9 mouse cellular contexts compared by ENCODE assay signal in the genomic region with DNA sequence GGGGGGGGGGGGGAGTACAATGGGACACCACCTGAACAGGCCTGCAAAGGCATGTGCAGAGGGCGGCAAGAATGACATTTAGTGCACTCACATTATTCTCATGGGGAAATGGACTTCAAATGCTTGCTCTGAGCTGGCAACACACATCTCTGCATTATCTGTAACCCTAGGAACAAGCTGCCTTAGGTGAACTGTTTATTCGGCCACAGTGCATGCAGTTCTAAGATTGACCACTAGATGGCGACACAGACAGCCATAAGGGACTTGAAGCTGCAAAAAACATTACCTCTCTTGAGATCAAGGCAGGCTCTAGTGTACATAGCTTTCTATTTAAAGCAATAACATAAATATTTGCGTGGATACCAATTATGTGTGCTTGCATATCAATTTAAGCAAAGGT. TPM values are rescaled to one million over a fixed set of nuclear protein-coding genes. Genes with fewer than 3 reads are reported as not detected.
DNase-seq lines count a peak whose midpoint lies in the region; ATAC-seq and TF ChIP-seq lines count a peak whose summit lies in the region.
"Had no signal": no experiment of that assay in that cellular context is flagged by ENCODE, and none has a peak within 500 bp of the region (broad histone marks: within the 10 kb centered on the region; RNA-seq: fewer than 3 reads in every experiment).

No protein-coding gene starts in this region.

- H3K27ac ChIP-seq in embryonic facial prominence, embryonic 14.5 days (replicated peaks; ENCODE audit: low read depth, low read length): no peak overlapping the region
- no peak overlapping the region for H3K27ac ChIP-seq in liver, embryonic 14.5 days
- H3K27ac ChIP-seq in neural tube, embryonic 14.5 days (ENCODE audit: low read depth, low read length): no peak overlapping the region

- no peaks in the 10 kb centered on the region for H3K36me3 ChIP-seq in embryonic facial prominence, embryonic 14.5 days (ENCODE audit: control insufficient read depth, insufficient read depth, low read length)
- H3K36me3 ChIP-seq in liver, embryonic 14.5 days (replicated peaks; ENCODE audit: control insufficient read depth, insufficient read depth, low read depth): no peaks in the 10 kb centered on the region
- no peaks in the 10 kb centered on the region for H3K36me3 ChIP-seq in neural tube, embryonic 14.5 days (ENCODE audit: control insufficient read depth, insufficient read depth, low read length)

- no peaks in the 10 kb centered on the region for H3K9me3 ChIP-seq in embryonic facial prominence, embryonic 14.5 days (ENCODE audit: control insufficient read depth, low read length)
- H3K9me3 ChIP-seq in liver, embryonic 14.5 days (ENCODE audit: control insufficient read depth, low read length): no peaks in the 10 kb centered on the region
- H3K9me3 ChIP-seq in neural tube, embryonic 14.5 days (ENCODE audit: control insufficient read depth, low read length): no peaks in the 10 kb centered on the region

- DNase-seq in CD8-positive naive resting alpha-beta T cell, adult 2 months (ENCODE audit: low read depth in 2 of 2, low spot score in 2 of 2): peak; percentile 86 to 90
- DNase-seq in adrenal gland, postnatal 4 days (ENCODE audit: low spot score in 2 of 2): peak; percentile 51 to 76
- DNase-seq in embryonic facial prominence, embryonic 14.5 days (ENCODE audit: low spot score): peak; percentile 83
- peak; percentile 47 to 81 for DNase-seq in heart, adult 9 months (ENCODE audit: low spot score in 2 of 2)
- DNase-seq in kidney, postnatal 10 days: peak; percentile 91
- peak; percentile 58 to 69 (median 59) for DNase-seq in liver, embryonic 14.5 days (ENCODE audit: low read depth in 3 of 3, low spot score in 3 of 3)
- DNase-seq in thymus, adult 18-20 months: peak; percentile 46

- no peak overlapping the region for H3K4me2 ChIP-seq in embryonic facial prominence, embryonic 14.5 days (ENCODE audit: low read depth, low read length)
- H3K4me2 ChIP-seq in liver, embryonic 14.5 days (ENCODE audit: low read depth): no peak overlapping the region
- no peak overlapping the region for H3K4me2 ChIP-seq in neural tube, embryonic 14.5 days (ENCODE audit: low read depth, low read length)

- H3K4me1 ChIP-seq in embryonic facial prominence, embryonic 14.5 days (ENCODE audit: control insufficient read depth, insufficient read depth, low read length): no peaks in the 10 kb centered on the region
- H3K4me1 ChIP-seq in liver, embryonic 14.5 days (replicated peaks; ENCODE audit: control insufficient read depth in 2 of 2, insufficient read depth in 2 of 2, low read length in 1 of 2): no peaks in the 10 kb centered on the region
- H3K4me1 ChIP-seq in neural tube, embryonic 14.5 days (ENCODE audit: control insufficient read depth, insufficient read depth, low read length): no peaks in the 10 kb centered on the region

- H3K4me3 ChIP-seq in embryonic facial prominence, embryonic 14.5 days (ENCODE audit: low read depth, low read length): no peak overlapping the region
- no peak overlapping the region for H3K4me3 ChIP-seq in liver, embryonic 14.5 days (ENCODE audit: insufficient read depth in 1 of 2, low read depth in 2 of 2, low read length in 2 of 2)
- H3K4me3 ChIP-seq in neural tube, embryonic 14.5 days (ENCODE audit: low read depth, low read length): no peak overlapping the region
- H3K4me3 ChIP-seq: erythroblast, embryonic 14.5 days had no signal

- TF ChIP-seq EP300 in liver, embryonic 14.5 days (IDR thresholded peaks at IDR 0.05; ENCODE audit: low read depth): no peak

- TF ChIP-seq CTCF in liver, embryonic 14.5 days (IDR thresholded peaks at IDR 0.05; ENCODE audit: low read depth): peak; percentile 97

- 2% methylated on average over 4 of the region's 4 CpGs for WGBS in embryonic facial prominence, embryonic 14.5 days
- 1% methylated on average over 4 of the region's 4 CpGs for WGBS in liver, embryonic 14.5 days (ENCODE audit: insufficient replicate concordance)
- WGBS in neural tube, embryonic 14.5 days: 3% methylated on average over 4 of the region's 4 CpGs

- H3K9ac ChIP-seq in embryonic facial prominence, embryonic 14.5 days (ENCODE audit: low read depth, low read length): no peak overlapping the region
- H3K9ac ChIP-seq in liver, embryonic 14.5 days (replicated peaks): no peak overlapping the region
- no peak overlapping the region for H3K9ac ChIP-seq in neural tube, embryonic 14.5 days (replicated peaks; ENCODE audit: low read depth, low read length)

- H3K27me3 ChIP-seq in embryonic facial prominence, embryonic 14.5 days (replicated peaks; ENCODE audit: control insufficient read depth, insufficient read depth, low read length): no peaks in the 10 kb centered on the region
- H3K27me3 ChIP-seq in liver, embryonic 14.5 days (ENCODE audit: control insufficient read depth, insufficient read depth, low read length): no peaks in the 10 kb centered on the region
- H3K27me3 ChIP-seq in neural tube, embryonic 14.5 days (ENCODE audit: control insufficient read depth, insufficient read depth, low read length): no peaks in the 10 kb centered on the region

- ATAC-seq in embryonic facial prominence, embryonic 14.5 days (ENCODE audit: low read depth): peak; percentile 53
- ATAC-seq in liver, embryonic 14.5 days (ENCODE audit: insufficient read depth): no peak
- ATAC-seq in neural tube, embryonic 14.5 days (ENCODE audit: low read depth): peak; percentile 58; the same call in 1 of the 2 replicates

RNA-seq across cellular contexts. Expression of a gene that starts 9.2 kb away (rescaled TPM):
- 1 to 10 TPM; 5.1 to 7.0 TPM for total RNA-seq in adrenal gland, postnatal 4 days (2021)
- 4.0 and 5.0 TPM in 2 replicates for polyA plus RNA-seq in embryonic facial prominence, embryonic 14.5 days (2014; fragmentation: Nextera tagmentation; extraction: Ambion mirVana)
- polyA plus RNA-seq in liver, embryonic 14.5 days (2012; rRNA removed): 2.4 and 2.6 TPM in 2 replicates
- 1.9 and 2.7 TPM in 2 replicates for polyA plus RNA-seq in liver, embryonic 14.5 days (2014; fragmentation: Nextera tagmentation; extraction: Ambion mirVana)
- 7.6 and 10.9 TPM in 2 replicates for polyA plus RNA-seq in neural tube, embryonic 14.5 days (2014; fragmentation: Nextera tagmentation; extraction: Ambion mirVana)

RNA-seq across cellular contexts. Expression of a gene that starts 38.8 kb away (rescaled TPM):
- 1 to 10 TPM; 2.8 to 3.9 TPM for total RNA-seq in adrenal gland, postnatal 4 days (2021)
- 1.8 TPM in 2 replicates for polyA plus RNA-seq in embryonic facial prominence, embryonic 14.5 days (2014; fragmentation: Nextera tagmentation; extraction: Ambion mirVana)
- 0.44 TPM in 2 replicates for polyA plus RNA-seq in liver, embryonic 14.5 days (2012; rRNA removed)
- 0.29 and 0.39 TPM in 2 replicates for polyA plus RNA-seq in liver, embryonic 14.5 days (2014; fragmentation: Nextera tagmentation; extraction: Ambion mirVana)
- 0.36 and 0.81 TPM in 2 replicates for polyA plus RNA-seq in neural tube, embryonic 14.5 days (2014; fragmentation: Nextera tagmentation; extraction: Ambion mirVana)
